Mouse (Mus musculus) CH12.LX (cell line): ENCODE data around the gene Olfr1368. TPM values are rescaled to one million over a fixed set of nuclear protein-coding genes. Genes with fewer than 3 reads are reported as not detected.

Source experiments
- DNase-seq: peaks from one replicate; pipeline ENCODE4 v3.0.0-alpha.2; 2013; ENCODE audit errors: extremely low read depth
- H3K27ac ChIP-seq: 2 replicates; pipeline ENCODE4 v1.5.1; 2012; ENCODE audit warnings: low read depth, mild to moderate bottlenecking, control low read depth, moderate library complexity; ENCODE audit not compliant: insufficient read depth
- H3K27me3 ChIP-seq: replicated peaks from 2 replicates; pipeline ENCODE3; 2012; ENCODE audit warnings: inconsistent platforms
- H3K36me3 ChIP-seq, 2 experiments: replicated peaks in 1 of 2; 2 replicates each; pipeline versions ENCODE3 to v1.6.1; 2012; ENCODE audit warnings: inconsistent platforms in 1 of 2, low read length in 1 of 2, mild to moderate bottlenecking in 1 of 2, mixed read lengths in 1 of 2, moderate library complexity in 1 of 2; ENCODE audit not compliant: control insufficient read depth in 1 of 2, insufficient read depth in 1 of 2
- H3K4me1 ChIP-seq, 2 experiments: 2 replicates each; pipeline ENCODE4 v1.6.1; 2012; ENCODE audit warnings: inconsistent platforms in 1 of 2, moderate library complexity in 1 of 2; ENCODE audit not compliant: insufficient read depth in 2 of 2, control insufficient read depth in 1 of 2
- H3K4me2 ChIP-seq: 2 replicates; pipeline ENCODE4 v1.6.1; 2012; ENCODE audit warnings: low read depth, mild to moderate bottlenecking, control low read depth; ENCODE audit not compliant: poor library complexity, insufficient read depth, severe bottlenecking
- H3K4me3 ChIP-seq, 3 experiments: fragments of 150-350 bp in 1 of 3; sonication (generic) in 1 of 3; replicated peaks in 1 of 3; 2 replicates each; pipeline versions ENCODE3 to v1.5.1; 2011 to 2012; ENCODE audit warnings: low read depth in 2 of 3, low read length in 2 of 3, mild to moderate bottlenecking in 2 of 3, moderate library complexity in 2 of 3, control low read depth in 1 of 3, improper control_type of control experiment in 1 of 3, inconsistent platforms in 1 of 3, mixed read lengths in 1 of 3; ENCODE audit not compliant: poor library complexity in 1 of 3
- H3K79me2 ChIP-seq: replicated peaks from 2 replicates; pipeline ENCODE4 v1.6.1; 2012; ENCODE audit warnings: mild to moderate bottlenecking, moderate library complexity; ENCODE audit not compliant: control insufficient read depth, poor library complexity, insufficient read depth, severe bottlenecking; ENCODE audit errors: extremely low read depth
- H3K9ac ChIP-seq: 2 replicates; pipeline ENCODE4 v1.6.1; 2012; ENCODE audit warnings: low read depth, mild to moderate bottlenecking, control low read depth, moderate library complexity; ENCODE audit not compliant: insufficient read depth
- H3K9me3 ChIP-seq: replicated peaks from 2 replicates; pipeline ENCODE3; 2012; ENCODE audit warnings: low read length, inconsistent platforms, mixed read lengths
- CHD2 ChIP-seq: IDR thresholded peaks from 2 replicates; pipeline ENCODE4 v1.6.1; 2011; ENCODE audit warnings: low read length, improper control_type of control experiment
- ELF1 ChIP-seq: IDR thresholded peaks from 2 replicates; pipeline ENCODE4 v1.6.1; 2014; ENCODE audit warnings: low read depth, mild to moderate bottlenecking, inconsistent platforms, low read length, improper control_type of control experiment
- ETS1 ChIP-seq: conservative IDR thresholded peaks from 2 replicates; pipeline ENCODE4 v1.6.1; 2012; ENCODE audit warnings: low read depth, mild to moderate bottlenecking, inconsistent platforms, low read length, improper control_type of control experiment, moderate library complexity
- HCFC1 ChIP-seq: IDR thresholded peaks from 2 replicates; pipeline ENCODE4 v1.6.1; 2012; ENCODE audit warnings: low read depth, mild to moderate bottlenecking, inconsistent platforms, low read length, improper control_type of control experiment
- IRF4 ChIP-seq: IDR thresholded peaks from 2 replicates; pipeline ENCODE4 v1.6.1; 2014; ENCODE audit warnings: low read depth, mild to moderate bottlenecking, inconsistent platforms, low read length, improper control_type of control experiment
- JUND ChIP-seq: conservative IDR thresholded peaks from 2 replicates; pipeline ENCODE4 v1.6.1; 2011; ENCODE audit warnings: low read depth, low read length, improper control_type of control experiment
- MAFK ChIP-seq: IDR thresholded peaks from 2 replicates; pipeline ENCODE4 v1.6.1; 2011; ENCODE audit warnings: low read length, improper control_type of control experiment; ENCODE audit not compliant: insufficient replicate concordance
- POLR2AphosphoS2 ChIP-seq: IDR thresholded peaks from 2 replicates; pipeline ENCODE4 v1.6.1; 2011; ENCODE audit warnings: low read depth, low read length, improper control_type of control experiment
- RAD21 ChIP-seq: IDR thresholded peaks from 2 replicates; pipeline ENCODE4 v1.6.1; 2011; ENCODE audit warnings: low read depth, mild to moderate bottlenecking, low read length, improper control_type of control experiment, moderate library complexity
- SIN3A ChIP-seq: IDR thresholded peaks from 2 replicates; pipeline ENCODE4 v1.6.1; 2012; ENCODE audit warnings: low read length, improper control_type of control experiment, inconsistent platforms
- USF2 ChIP-seq: conservative IDR thresholded peaks from 2 replicates; pipeline ENCODE4 v1.6.1; 2011; ENCODE audit warnings: low read depth, low read length, improper control_type of control experiment
- ZC3H11A ChIP-seq: IDR thresholded peaks from 2 replicates; pipeline ENCODE4 v1.6.1; 2012; ENCODE audit warnings: low read depth, mild to moderate bottlenecking, inconsistent platforms, low read length, improper control_type of control experiment
- ZNF384 ChIP-seq: IDR thresholded peaks from 2 replicates; pipeline ENCODE4 v1.6.1; 2012; ENCODE audit warnings: low read depth, low read length, improper control_type of control experiment, inconsistent platforms
- dilution Hi-C: fragments of 300-500 bp; cut with MboI; formaldehyde crosslinking; loops from 2 replicates; pipeline ENCODE4 v1.14.3; 2020; ENCODE audit warnings: low sequenced_read_pairs; ENCODE audit not compliant: extremely low pct_unique_long_range_greater_than_20kb, extremely low pct_ligation_motif_present
- in situ Hi-C: fragments of 300-500 bp; cut with MboI; formaldehyde crosslinking; loops from 3 replicates; pipeline ENCODE4 v1.14.3; 2019; ENCODE audit warnings: low sequenced_read_pairs, low pct_ligation_motif_present, low pct_unique_long_range_greater_than_20kb, mixed read lengths
- polyA plus RNA-seq: library from polyadenylated mRNA; unstranded; fragments of >175 nt; gene quantifications from 2 replicates; pipeline ENCODE4 v1.2.1, GENCODE M21; 2012; ENCODE audit warnings: low read depth; ENCODE audit not compliant: insufficient read length
- total RNA-seq, 2 experiments: library from RNA; depleted of rRNA; stranded (reverse); fragments of 300-350 nt in 1 of 2; fragments of >200 nt in 1 of 2; gene quantifications; 2 replicates each; pipeline ENCODE4 v1.2.3; 2012 to 2014

Olfr1368 gene
- total and polyA plus RNA-seq, 3 experiments, result not detected

DNA sequence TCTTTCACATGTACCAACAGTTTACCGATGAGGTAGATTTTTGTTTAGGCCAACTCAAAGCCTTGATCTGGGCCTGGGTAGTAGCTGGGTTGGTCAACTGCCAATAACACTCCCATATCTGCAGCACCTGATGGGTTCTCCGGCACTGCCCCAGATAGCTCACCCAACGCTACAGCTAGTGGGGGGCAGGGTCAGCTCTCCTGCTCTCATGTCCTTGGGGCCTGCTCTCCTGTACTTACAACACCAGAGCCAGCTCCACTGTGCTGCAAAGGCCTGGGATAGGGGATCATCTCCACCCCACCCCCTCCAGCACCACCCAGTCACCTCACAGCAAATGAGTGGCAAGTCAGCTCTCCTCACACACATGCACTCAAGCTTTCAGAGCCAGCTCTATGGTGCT lies 35.9 kb downstream of the Olfr1368 start:
- no peak for DNase-seq
- Histone ChIP-seq H3K9me3 (no peaks in the 10 kb centered on the region), H3K36me3 (no peaks in the 10 kb centered on the region), H3K4me1 (no peaks in the 10 kb centered on the region), H3K4me2 (no peak overlapping the region), H3K4me3 (no peak overlapping the region), H3K9ac (no peak overlapping the region), H3K79me2 (no peaks in the 10 kb centered on the region), H3K27me3 (no peaks in the 10 kb centered on the region), H3K27ac (no peak overlapping the region)
- dilution Hi-C loops, result no loop called here
- TF ChIP-seq USF2, result no peak
- no peak for TF ChIP-seq MAFK
- no peak for TF ChIP-seq IRF4
- no peak for TF ChIP-seq HCFC1
- no peak for TF ChIP-seq ETS1
- no peak for TF ChIP-seq RAD21
- no peak for TF ChIP-seq ZNF384
- TF ChIP-seq ELF1, result no peak
- TF ChIP-seq JUND, result no peak
- no peak for TF ChIP-seq ZC3H11A
- TF ChIP-seq CHD2, result no peak
- TF ChIP-seq POLR2AphosphoS2, result no peak
- TF ChIP-seq SIN3A, result no peak
- in situ Hi-C loops, result no loop called here

Other genes with a start within 250 kb of the Olfr1368 start
- not detected in 2 replicates for gene Olfr1370, start 70.9 kb downstream of the Olfr1368 start, total RNA-seq (2012; rRNA removed)
- not detected in 2 replicates for gene Olfr1370, start 70.9 kb downstream of the Olfr1368 start, total RNA-seq (2014; rRNA removed)
- not detected in 2 replicates for gene Olfr1370, start 70.9 kb downstream of the Olfr1368 start, polyA plus RNA-seq
- not detected in 2 replicates for gene Olfr1369-ps1, start 34.4 kb downstream of the Olfr1368 start, total RNA-seq (2012; rRNA removed)
- not detected in 2 replicates for gene Olfr1369-ps1, start 34.4 kb downstream of the Olfr1368 start, total RNA-seq (2014; rRNA removed)
- 0.13 and 0.18 TPM in 2 replicates for gene Olfr1369-ps1, start 34.4 kb downstream of the Olfr1368 start, polyA plus RNA-seq
- not detected in 2 replicates for gene Olfr263, start 16.2 kb downstream of the Olfr1368 start, total RNA-seq (2012; rRNA removed)
- gene Olfr263, start 16.2 kb downstream of the Olfr1368 start, total RNA-seq (2014; rRNA removed), result not detected in 2 replicates
- gene Olfr263, start 16.2 kb downstream of the Olfr1368 start, polyA plus RNA-seq, result not detected in 2 replicates
- 146 and 176 TPM in 2 replicates for gene Trim27, start 33.6 kb upstream of the Olfr1368 start, total RNA-seq (2012; rRNA removed)
- 134 and 141 TPM in 2 replicates for gene Trim27, start 33.6 kb upstream of the Olfr1368 start, total RNA-seq (2014; rRNA removed)
- gene Trim27, start 33.6 kb upstream of the Olfr1368 start, polyA plus RNA-seq, result 185 and 198 TPM in 2 replicates
- gene Gpx5, start 146.9 kb upstream of the Olfr1368 start, total RNA-seq (2012; rRNA removed), result not detected in 2 replicates
- not detected in 2 replicates for gene Gpx5, start 146.9 kb upstream of the Olfr1368 start, total RNA-seq (2014; rRNA removed)
- not detected in 2 replicates for gene Gpx5, start 146.9 kb upstream of the Olfr1368 start, polyA plus RNA-seq
- 0.29 TPM in 1 of 2 replicates, not detected in the other for gene Gpx6, start 166.3 kb upstream of the Olfr1368 start, total RNA-seq (2012; rRNA removed)
- gene Gpx6, start 166.3 kb upstream of the Olfr1368 start, total RNA-seq (2014; rRNA removed), result 1.3 and 1.4 TPM in 2 replicates
- 1.2 and 2.2 TPM in 2 replicates for gene Gpx6, start 166.3 kb upstream of the Olfr1368 start, polyA plus RNA-seq
- gene Olfr1367, start 201.0 kb upstream of the Olfr1368 start, total RNA-seq (2012; rRNA removed), result not detected in 2 replicates
- not detected in 2 replicates for gene Olfr1367, start 201.0 kb upstream of the Olfr1368 start, total RNA-seq (2014; rRNA removed)
- not detected in 2 replicates for gene Olfr1367, start 201.0 kb upstream of the Olfr1368 start, polyA plus RNA-seq
- 9.9 and 10.2 TPM in 2 replicates for gene Zscan12, start 217.0 kb upstream of the Olfr1368 start, total RNA-seq (2012; rRNA removed)
- gene Zscan12, start 217.0 kb upstream of the Olfr1368 start, total RNA-seq (2014; rRNA removed), result 14.7 and 15.1 TPM in 2 replicates
- gene Zscan12, start 217.0 kb upstream of the Olfr1368 start, polyA plus RNA-seq, result 10.6 and 10.7 TPM in 2 replicates